Comparison of ENCODE assay signal across 14 mouse cellular contexts in genomic region chr13:83735631-83736475, GRCm38 (mm10).
A peak's percentile ranks its signal among the peaks of the same experiment; 100 is the strongest.
DNase-seq lines count a peak whose midpoint lies in the region; ATAC-seq and TF ChIP-seq lines count a peak whose summit lies in the region.
"Had no signal": no experiment of that assay in that cellular context is flagged by ENCODE, and none has a peak within 500 bp of the region (broad histone marks: within the 10 kb centered on the region; RNA-seq: fewer than 3 reads in every experiment).

No protein-coding gene starts in this region.

- TF ChIP-seq POLR2A in thymus, adult 2 months (IDR thresholded peaks at IDR 0.05; ENCODE audit: control insufficient read depth, extremely low read depth, insufficient read depth, low read length, poor library complexity), result no peak

- no peaks in the 10 kb centered on the region for H3K4me1 ChIP-seq in hindbrain, embryonic 11.5 days (replicated peaks; ENCODE audit: control insufficient read depth, insufficient read depth, low read length)
- H3K4me1 ChIP-seq in midbrain, postnatal 0 days (ENCODE audit: insufficient read depth, low read length), result no peaks in the 10 kb centered on the region
- H3K4me1 ChIP-seq in thymus, adult 2 months (replicated peaks; ENCODE audit: control insufficient read depth, insufficient read depth, low read length), result peaks cover 5% of the 10 kb centered on the region

- TF ChIP-seq CTCF in midbrain, postnatal 0 days (IDR thresholded peaks at IDR 0.05), result no peak
- TF ChIP-seq CTCF in thymus, adult 2 months (IDR thresholded peaks at IDR 0.05; ENCODE audit: borderline replicate concordance, control insufficient read depth, extremely low read depth, insufficient read depth, low read length, poor library complexity), result no peak

- H3K4me2 ChIP-seq in hindbrain, embryonic 11.5 days (replicated peaks; ENCODE audit: low read depth, low read length), result peak overlapping the region; percentile 49
- peak overlapping the region; percentile 82 for H3K4me2 ChIP-seq in midbrain, postnatal 0 days (ENCODE audit: low read depth, low read length, poor library complexity, severe bottlenecking)
- H3K4me2 ChIP-seq: heart, embryonic 11.5 days; intestine, embryonic 15.5 days; limb, embryonic 12.5 days had no signal

- DNase-seq in cerebellum, adult 9-11 months, result peak; percentile 48
- no peak for DNase-seq in cerebellum, postnatal 4 days (ENCODE audit: low spot score in 2 of 2)
- DNase-seq in brain, embryonic 18.5 days (ENCODE audit: low read depth, low spot score), result peak; percentile 54
- peak; percentile 52 for DNase-seq in hindbrain, embryonic 11.5 days (ENCODE audit: low spot score)
- peak; percentile 80 for DNase-seq in midbrain, postnatal 0 days (ENCODE audit: low spot score)
- DNase-seq in layer of hippocampus, adult 9-11 months, result no peak
- DNase-seq in adrenal gland, adult 8-10 months, result no peak
- no peak for DNase-seq in thymus, adult 2 months
- DNase-seq: adrenal gland, adult 2 months had no signal

- H3K9ac ChIP-seq in hindbrain, embryonic 11.5 days (ENCODE audit: low read depth, low read length), result peak overlapping the region; percentile 73
- peak overlapping the region; percentile 96 for H3K9ac ChIP-seq in midbrain, postnatal 0 days (replicated peaks; ENCODE audit: low read length, poor library complexity, severe bottlenecking)
- H3K9ac ChIP-seq: intestine, embryonic 15.5 days; limb, embryonic 12.5 days had no signal

- no peak for ATAC-seq in hindbrain, embryonic 11.5 days (ENCODE audit: low FRiP score)
- no peak for ATAC-seq in midbrain, postnatal 0 days (ENCODE audit: low FRiP score)
- ATAC-seq: intestine, embryonic 15.5 days; lung, postnatal 0 days had no signal

- no peaks in the 10 kb centered on the region for H3K27me3 ChIP-seq in hindbrain, embryonic 11.5 days (ENCODE audit: control insufficient read depth, insufficient read depth, low read length)
- H3K27me3 ChIP-seq in midbrain, postnatal 0 days (ENCODE audit: insufficient read depth, low read length), result no peaks in the 10 kb centered on the region
- peaks cover 15% of the 10 kb centered on the region for H3K27me3 ChIP-seq in thymus, adult 2 months (ENCODE audit: control insufficient read depth, insufficient read depth, low read length)

- peak overlapping the region; percentile 45 for H3K4me3 ChIP-seq in hindbrain, embryonic 11.5 days (ENCODE audit: low read depth, low read length)
- H3K4me3 ChIP-seq in midbrain, postnatal 0 days (ENCODE audit: low read depth, low read length), result peak overlapping the region; percentile 78
- H3K4me3 ChIP-seq in thymus, adult 2 months (ENCODE audit: control insufficient read depth, insufficient read depth, low read length), result no peak overlapping the region
- H3K4me3 ChIP-seq: intestine, embryonic 15.5 days; limb, embryonic 12.5 days; myocyte had no signal

- H3K9me3 ChIP-seq in hindbrain, embryonic 11.5 days (ENCODE audit: control insufficient read depth, low read length), result no peaks in the 10 kb centered on the region
- no peaks in the 10 kb centered on the region for H3K9me3 ChIP-seq in midbrain, postnatal 0 days (ENCODE audit: low read length)
- H3K9me3 ChIP-seq: intestine, embryonic 15.5 days; limb, embryonic 12.5 days had no signal

- peak overlapping the region; percentile 68 for H3K27ac ChIP-seq in hindbrain, embryonic 11.5 days (ENCODE audit: low read depth, low read length)
- H3K27ac ChIP-seq in midbrain, postnatal 0 days (ENCODE audit: low read depth, low read length), result peak overlapping the region; percentile 72
- no peak overlapping the region for H3K27ac ChIP-seq in thymus, adult 2 months (ENCODE audit: control insufficient read depth, insufficient read depth, low read length)
- H3K27ac ChIP-seq: intestine, embryonic 15.5 days; limb, embryonic 12.5 days had no signal

- no peaks in the 10 kb centered on the region for H3K36me3 ChIP-seq in hindbrain, embryonic 11.5 days (ENCODE audit: control insufficient read depth, insufficient read depth, low read length)
- peaks cover 10% of the 10 kb centered on the region; the same call in 1 of the 2 replicates for H3K36me3 ChIP-seq in midbrain, postnatal 0 days (ENCODE audit: insufficient read depth, low read length)
- H3K36me3 ChIP-seq in thymus, adult 2 months (ENCODE audit: control insufficient read depth, insufficient read depth, low read length), result no peaks in the 10 kb centered on the region
- H3K36me3 ChIP-seq: intestine, embryonic 15.5 days; limb, embryonic 12.5 days had no signal

- 28% methylated on average over 10 of the region's 10 CpGs for WGBS in hindbrain, embryonic 11.5 days
- 18% methylated on average over 10 of the region's 10 CpGs for WGBS in midbrain, postnatal 0 days
- 79% methylated on average over 10 of the region's 10 CpGs for WGBS in thymus, adult 2 months

Comparison
In these comparisons a context has a peak if more than half of its experiments do, and no peak if none do; other contexts are left out.
1. DNase-seq: peak in cerebellum, adult 9-11 months (single experiment), brain, embryonic 18.5 days (single experiment), hindbrain, embryonic 11.5 days (single experiment) and midbrain, postnatal 0 days (single experiment); none in cerebellum, postnatal 4 days (0 of 2), layer of hippocampus, adult 9-11 months (single experiment), adrenal gland, adult 8-10 months (single experiment) and thymus, adult 2 months (single experiment).